Mouse (Mus musculus) C2C12 (cell line): ENCODE results near the gene Lsm12.

ENCODE experiments used
- CTCF ChIP-seq: IDR thresholded peaks from one replicate; pipeline ENCODE4 v1.5.1; 2011; ENCODE audit not compliant: control insufficient read depth, insufficient read depth, insufficient read length
- MAX ChIP-seq: IDR thresholded peaks from one replicate; pipeline ENCODE4 v1.6.1; 2011; ENCODE audit warnings: mild to moderate bottlenecking, control low read depth

DNA sequence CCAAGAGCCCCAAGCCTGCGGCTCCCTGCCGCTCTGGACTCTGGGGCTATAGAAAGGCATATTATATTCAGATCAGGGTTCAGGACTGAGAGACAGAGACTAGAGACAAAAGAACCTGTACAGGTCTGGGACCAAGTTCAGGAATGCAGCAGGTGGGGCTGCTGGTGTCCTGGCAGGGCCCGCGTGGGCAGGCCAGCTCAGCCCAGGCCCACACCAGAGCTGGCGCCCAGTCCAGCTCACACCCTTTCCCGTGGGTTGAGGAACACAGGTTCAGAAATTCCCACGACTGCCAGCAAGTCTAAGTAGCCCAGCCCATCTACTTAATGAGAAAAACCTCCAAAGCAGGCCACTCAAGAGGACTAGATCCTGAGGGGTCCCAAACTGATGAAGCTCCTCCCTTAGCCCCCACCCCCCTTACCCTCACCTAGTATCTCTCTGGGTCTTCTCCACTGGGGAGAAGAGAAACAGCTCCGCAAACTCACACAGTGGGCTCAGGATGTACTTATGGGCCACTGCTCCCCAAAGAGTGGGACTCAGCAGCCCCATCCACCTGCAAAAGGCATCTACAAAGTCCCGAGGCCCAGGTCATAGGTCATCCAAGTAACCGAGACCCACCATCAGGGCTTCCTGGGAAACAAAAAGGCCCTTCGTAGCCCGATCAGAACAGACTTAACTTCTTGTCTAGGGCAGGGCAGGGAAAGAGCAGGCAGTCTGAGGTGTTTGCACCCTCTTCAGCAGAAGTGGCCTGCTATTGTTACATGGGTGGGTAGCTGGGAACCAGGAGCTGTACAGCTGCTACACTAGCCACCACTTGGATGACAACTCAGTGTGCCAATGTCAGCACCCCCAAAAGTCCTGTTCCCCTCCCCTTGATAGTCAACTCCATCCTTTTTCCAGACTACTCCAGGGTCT is 41.2 kb upstream of the Lsm12 start:
- TF ChIP-seq CTCF (no peak), MAX (no peak)
